Mouse (Mus musculus) kidney, embryonic 14.5 days (tissue): ENCODE measurements around the gene Rps6. TPM values are rescaled to one million over a fixed set of nuclear protein-coding genes. Genes with fewer than 3 reads are reported as not detected.

Experiments
- ATAC-seq: fragments of 200-750 bp; cut with Nextera tagmentation; 2 replicates; pipeline ENCODE4 v1.8.0; 2017; ENCODE audit warnings: moderate number of reproducible peaks, mild to moderate bottlenecking, moderate TSS enrichment, moderate library complexity; ENCODE audit not compliant: low FRiP score, low TSS enrichment
- H3K27ac ChIP-seq: fragments of 300-500 bp; sonication (generic); 2 replicates; pipeline ENCODE4 v1.5.1; 2014; ENCODE audit warnings: low read depth, mild to moderate bottlenecking, low read length, moderate library complexity, mixed read lengths
- H3K27me3 ChIP-seq: fragments of 300-500 bp; sonication (generic); 2 replicates; pipeline ENCODE4 v1.6.1; 2014; ENCODE audit warnings: mild to moderate bottlenecking, low read length; ENCODE audit not compliant: control insufficient read depth, insufficient read depth
- H3K36me3 ChIP-seq: fragments of 300-500 bp; sonication (generic); 2 replicates; pipeline ENCODE4 v1.6.1; 2014; ENCODE audit warnings: low read length, mixed read lengths; ENCODE audit not compliant: control insufficient read depth, insufficient read depth
- H3K4me1 ChIP-seq: fragments of 300-500 bp; sonication (generic); 2 replicates; pipeline ENCODE4 v1.6.1; 2014; ENCODE audit warnings: low read length, mixed read lengths; ENCODE audit not compliant: control insufficient read depth, insufficient read depth
- H3K4me2 ChIP-seq: fragments of 300-500 bp; sonication (generic); replicated peaks from 2 replicates; pipeline ENCODE4 v1.6.1; 2014; ENCODE audit warnings: low read depth, mild to moderate bottlenecking, low read length
- H3K4me3 ChIP-seq: fragments of 300-500 bp; sonication (generic); 2 replicates; pipeline ENCODE4 v1.5.1; 2014; ENCODE audit warnings: mild to moderate bottlenecking, low read length
- H3K9ac ChIP-seq: fragments of 300-500 bp; sonication (generic); 2 replicates; pipeline ENCODE4 v1.6.1; 2014; ENCODE audit warnings: low read depth, mild to moderate bottlenecking, low read length, moderate library complexity
- H3K9me3 ChIP-seq: fragments of 300-500 bp; sonication (generic); 2 replicates; pipeline ENCODE4 v1.6.1; 2016; ENCODE audit warnings: low read length; ENCODE audit not compliant: control insufficient read depth
- WGBS: fragments of 180-500 bp; shearing (Covaris S2); extraction: QIAGEN DNeasy Blood & Tissue Kit; methylation state at CpG from one replicate; pipeline ENCODE4 v1.1.7; 2014; 5-methylcytosine and 5-hydroxymethylcytosine counted together
- polyA plus RNA-seq: library from polyadenylated mRNA; unstranded; fragments of >200 nt; fragmentation: Nextera tagmentation; extraction: Ambion mirVana; gene quantifications from 2 replicates; pipeline ENCODE4 v1.2.1, GENCODE M21; 2014

Rps6 gene
- polyA plus RNA-seq, 1 experiment from 2014 or later = 812 TPM

DNA sequence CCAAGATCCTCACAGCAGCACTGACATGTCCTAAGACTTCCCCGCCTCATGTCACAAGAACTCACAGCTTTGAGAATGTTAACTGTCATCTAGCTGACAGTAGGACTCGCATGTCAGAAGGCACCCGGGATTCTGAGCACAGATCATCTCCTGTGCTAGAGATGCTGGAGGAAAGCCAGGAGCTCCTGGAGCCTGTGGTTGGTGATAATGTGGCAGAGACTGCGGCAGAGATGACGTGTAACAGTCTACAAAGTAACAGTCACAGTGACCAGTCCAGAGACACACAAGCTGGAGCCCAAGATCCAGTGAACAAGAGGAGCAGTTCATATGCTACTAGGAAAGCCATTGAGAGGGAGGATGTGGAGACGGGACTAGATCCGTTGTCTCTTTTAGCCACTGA, 32.1 kb downstream of the Rps6 start:
- no peaks in the 10 kb centered on the region for H3K4me1 ChIP-seq
- H3K9me3 ChIP-seq = no peaks in the 10 kb centered on the region
- H3K4me3 ChIP-seq = no peak overlapping the region
- H3K36me3 ChIP-seq = peaks cover 57% of the 10 kb centered on the region
- H3K9ac ChIP-seq = no peak overlapping the region
- ATAC-seq = no peak
- H3K4me2 ChIP-seq = no peak overlapping the region
- H3K27me3 ChIP-seq = no peaks in the 10 kb centered on the region
- no peak overlapping the region for H3K27ac ChIP-seq
- WGBS = 96% methylated on average over 7 of the region's 7 CpGs

DNA sequence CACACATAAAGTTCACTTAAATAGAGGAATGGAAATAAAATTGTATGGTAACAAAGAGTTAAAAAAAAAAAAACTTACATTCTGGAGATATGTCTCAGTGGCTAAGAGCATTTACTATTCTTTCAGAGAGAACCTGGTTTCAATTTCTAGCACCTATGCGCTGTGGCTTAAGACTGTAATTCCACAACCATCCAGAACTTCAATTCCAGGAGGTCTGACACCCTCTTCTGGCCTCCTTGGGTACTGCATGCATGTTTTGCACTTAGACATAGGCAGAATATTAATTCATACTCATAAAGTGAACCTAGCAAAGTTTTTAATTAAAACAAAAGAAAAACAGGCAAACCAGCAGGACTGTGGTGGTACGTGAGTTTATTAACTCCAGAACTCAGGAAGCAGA, 34.0 kb downstream of the Rps6 start:
- Histone ChIP-seq H3K4me3 (no peak overlapping the region), H3K36me3 (peaks cover 42% of the 10 kb centered on the region), H3K27me3 (no peaks in the 10 kb centered on the region), H3K4me2 (no peak overlapping the region), H3K4me1 (no peaks in the 10 kb centered on the region), H3K27ac (no peak overlapping the region), H3K9me3 (no peaks in the 10 kb centered on the region), H3K9ac (no peak overlapping the region)
- ATAC-seq = no peak
- 82% methylated on average over 2 of the region's 2 CpGs for WGBS

DNA sequence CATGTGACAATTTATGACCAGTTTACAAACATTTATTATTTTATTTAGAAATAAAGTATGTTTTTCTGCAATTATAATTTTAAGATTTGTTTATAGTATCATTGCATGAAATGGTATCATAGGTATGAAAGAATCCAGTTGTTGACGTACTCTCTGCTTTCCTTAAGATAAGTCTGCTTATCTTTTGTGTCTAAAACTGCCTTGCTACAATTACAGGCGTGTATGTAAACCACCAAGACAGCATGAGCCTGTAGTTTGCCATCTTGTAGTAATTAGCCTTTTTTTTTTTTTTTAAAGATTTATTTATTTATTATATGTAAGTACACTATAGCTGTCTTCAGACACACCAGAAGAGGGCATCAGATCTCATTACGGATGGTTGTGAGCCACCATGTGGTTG, 42.4 kb downstream of the Rps6 start:
- H3K4me3 ChIP-seq = no peak overlapping the region
- no peaks in the 10 kb centered on the region for H3K9me3 ChIP-seq
- no peak overlapping the region for H3K4me2 ChIP-seq
- H3K27me3 ChIP-seq = no peaks in the 10 kb centered on the region
- no peaks in the 10 kb centered on the region for H3K4me1 ChIP-seq
- no peak overlapping the region for H3K27ac ChIP-seq
- ATAC-seq = no peak
- no peak overlapping the region for H3K9ac ChIP-seq
- WGBS = 99% methylated on average over 2 of the region's 3 CpGs
- peaks cover 15% of the 10 kb centered on the region; the same call in 1 of the 2 replicates for H3K36me3 ChIP-seq

DNA sequence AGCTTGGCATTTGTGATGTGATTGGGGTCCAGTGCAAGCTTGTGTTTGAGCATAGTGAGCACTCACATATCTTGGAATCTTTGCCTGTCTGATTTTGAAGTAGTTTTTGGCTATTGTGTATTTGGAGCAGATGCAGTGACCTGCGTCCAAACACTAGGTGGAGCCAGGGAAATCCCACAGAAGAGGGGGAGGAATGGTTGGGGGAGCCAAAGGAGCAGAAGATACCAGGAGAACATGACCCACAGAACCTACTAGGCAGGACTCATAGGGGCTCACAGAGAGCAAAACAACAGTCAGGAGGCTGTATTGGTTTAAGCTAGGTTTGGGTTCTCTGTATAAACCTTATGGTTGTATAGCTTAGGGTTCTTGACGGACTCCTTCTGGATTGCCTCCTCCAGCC, 46.6 kb downstream of the Rps6 start:
- peaks cover 17% of the 10 kb centered on the region; the same call in 1 of the 2 replicates for H3K36me3 ChIP-seq
- 59% methylated on average over 2 of the region's 2 CpGs for WGBS
- no peak overlapping the region for H3K4me2 ChIP-seq
- H3K4me3 ChIP-seq = no peak overlapping the region
- no peaks in the 10 kb centered on the region for H3K27me3 ChIP-seq
- no peaks in the 10 kb centered on the region for H3K4me1 ChIP-seq
- no peak overlapping the region for H3K9ac ChIP-seq
- H3K9me3 ChIP-seq = no peaks in the 10 kb centered on the region
- no peak overlapping the region for H3K27ac ChIP-seq
- ATAC-seq = no peak

Other genes with a start within 250 kb of the Rps6 start
- gene Haus6, start 245.4 kb downstream of the Rps6 start, polyA plus RNA-seq = 17.4 and 27.7 TPM in 2 replicates
- gene Plin2, start 187.4 kb downstream of the Rps6 start, polyA plus RNA-seq = 50.4 and 56.5 TPM in 2 replicates
- gene Dennd4c, start 108.9 kb downstream of the Rps6 start, polyA plus RNA-seq = 4.9 and 10.3 TPM in 2 replicates
- gene Acer2, start 17.0 kb upstream of the Rps6 start, polyA plus RNA-seq = 35.9 and 38.5 TPM in 2 replicates